Mouse (Mus musculus) layer of hippocampus, adult 2 months (tissue): ENCODE data around the gene Zfp27. TPM values are rescaled to one million over a fixed set of nuclear protein-coding genes. Genes with fewer than 3 reads are reported as not detected.
"Not testable (repeated sequence)": the region's sequence is repeated elsewhere in the genome, so short reads cannot be mapped to it uniquely, and the experiment has no call there.

Source experiments
- DNase-seq, 2 experiments: peaks; one replicate each; pipeline ENCODE4 v3.0.0; 2022; ENCODE audit warnings: low spot score in 2 of 2
- H3K27ac ChIP-seq: fragments of 200-600 bp; 2 replicates; pipeline ENCODE4 v1.8.1; 2022
- H3K4me3 ChIP-seq: fragments of 200-600 bp; 2 replicates; pipeline ENCODE4 v1.8.1; 2022; ENCODE audit warnings: mild to moderate bottlenecking
- CTCF ChIP-seq: fragments of 200-600 bp; conservative IDR thresholded peaks from 2 replicates; pipeline ENCODE4 v1.8.1; 2022; ENCODE audit warnings: antibody characterized with exemption, mild to moderate bottlenecking, moderate library complexity
- total RNA-seq, 2 experiments: library from RNA; stranded (reverse); gene quantifications; 2 replicates each; pipeline ENCODE4 v1.2.3; 2021

Zfp27 gene
- total RNA-seq, 2 experiments from 2014 or later = 20.5 to 22.2 TPM

- no peak overlapping the region for H3K4me3 ChIP-seq
- no peak for DNase-seq
- H3K27ac ChIP-seq = no peak overlapping the region
- TF ChIP-seq CTCF = no peak
Observed at GRCm38 (mm10) chr7:29917371-29918061, 11.1 kb upstream of the Zfp27 start.

- no peak for TF ChIP-seq CTCF
- no peak for DNase-seq
- Histone ChIP-seq H3K4me3 (no peak overlapping the region), H3K27ac (no peak overlapping the region)
Observed at GRCm38 (mm10) chr7:29912172-29912571, 5.8 kb upstream of the Zfp27 start.

GRCm38 (mm10) chr7:29910252-29910651, 3.9 kb upstream of the Zfp27 start:
- Histone ChIP-seq H3K4me3 (no peak overlapping the region), H3K27ac (no peak overlapping the region)
- no peak for TF ChIP-seq CTCF
- DNase-seq = no peak

- 0 out of 2 replicates have a peak, but pooled peaks have one; percentile 3 for TF ChIP-seq CTCF
- H3K27ac ChIP-seq = peak within 1 kb of the TSS; percentile 98
- peak within 1 kb of the TSS; percentile 76 for H3K4me3 ChIP-seq
- DNase-seq = peak; percentile 78 to 83
Observed at GRCm38 (mm10) chr7:29908130-29908950, 2.0 kb upstream of the Zfp27 start, which contains the start of gene Zfp383. TSS of gene Zfp383 (plus strand) at chr7:29908223.

GRCm38 (mm10) chr7:29907206-29907605, 834 bp upstream of the Zfp27 start:
- no peak for TF ChIP-seq CTCF

GRCm38 (mm10) chr7:29906682-29907058, 298 bp upstream of the Zfp27 start:
- no peak for TF ChIP-seq CTCF
- peak overlapping the region; percentile 76 for H3K4me3 ChIP-seq
- DNase-seq = no peak
- H3K27ac ChIP-seq = peak overlapping the region; percentile 98

More at GRCm38 (mm10) chr7:29907206-29907605, 834 bp upstream of the Zfp27 start:
- Histone ChIP-seq H3K27ac (peak overlapping the region; percentile 98), H3K4me3 (peak overlapping the region; percentile 76)
- DNase-seq = no peak

GRCm38 (mm10) chr7:29904101-29904500, 2.3 kb downstream of the Zfp27 start:
- Histone ChIP-seq H3K4me3 (no peak overlapping the region), H3K27ac (no peak overlapping the region)
- no peak for DNase-seq
- TF ChIP-seq CTCF = no peak

- no peak overlapping the region for H3K4me3 ChIP-seq
- peak; percentile 38; the same call in 1 of the 2 replicates for TF ChIP-seq CTCF
- no peak for DNase-seq
- H3K27ac ChIP-seq = no peak overlapping the region
Observed at GRCm38 (mm10) chr7:29898351-29898750, 8.0 kb downstream of the Zfp27 start.

- Histone ChIP-seq H3K27ac (no peak overlapping the region), H3K4me3 (no peak overlapping the region)
- no peak for DNase-seq
- TF ChIP-seq CTCF = no peak
Observed at GRCm38 (mm10) chr7:29892756-29893155, 13.6 kb downstream of the Zfp27 start.

GRCm38 (mm10) chr7:29890501-29890900, 15.9 kb downstream of the Zfp27 start:
- Histone ChIP-seq H3K4me3 (no peak overlapping the region), H3K27ac (no peak overlapping the region)
- TF ChIP-seq CTCF = no peak
- DNase-seq = no peak

GRCm38 (mm10) chr7:29880916-29881315, 25.5 kb downstream of the Zfp27 start:
- H3K27ac ChIP-seq = no peak overlapping the region
- no peak for DNase-seq
- TF ChIP-seq CTCF = no peak
- H3K4me3 ChIP-seq = no peak overlapping the region

GRCm38 (mm10) chr7:29880056-29880455, 26.3 kb downstream of the Zfp27 start:
- H3K27ac ChIP-seq = no peak overlapping the region
- DNase-seq = no peak
- H3K4me3 ChIP-seq = no peak overlapping the region
- TF ChIP-seq CTCF = no peak

GRCm38 (mm10) chr7:29877561-29877960, 28.8 kb downstream of the Zfp27 start:
- not testable (repeated sequence) for H3K4me3 ChIP-seq, H3K27ac ChIP-seq, DNase-seq
